Mouse (Mus musculus) limb, embryonic 10.5 days (tissue): ENCODE data around the gene Zfp512b. TPM values are rescaled to one million over a fixed set of nuclear protein-coding genes. Genes with fewer than 3 reads are reported as not detected.
A peak's percentile ranks its signal among the peaks of the same experiment; 100 is the strongest.

Source experiments
- DNase-seq: peaks from one replicate; pipeline ENCODE4 v3.0.0-alpha.2; 2017; ENCODE audit warnings: low spot score
- H3K27ac ChIP-seq: fragments of 300-500 bp; sonication (generic); 2 replicates; pipeline ENCODE4 v1.5.1; 2016; ENCODE audit warnings: mild to moderate bottlenecking
- H3K27me3 ChIP-seq: fragments of 300-500 bp; sonication (generic); 2 replicates; pipeline ENCODE4 v1.6.1; 2016; ENCODE audit warnings: low read depth, mild to moderate bottlenecking; ENCODE audit not compliant: poor library complexity, severe bottlenecking
- H3K36me3 ChIP-seq: fragments of 300-500 bp; sonication (generic); 2 replicates; pipeline ENCODE4 v1.6.1; 2016; ENCODE audit warnings: mild to moderate bottlenecking, moderate library complexity
- H3K4me1 ChIP-seq: fragments of 300-500 bp; sonication (generic); 2 replicates; pipeline ENCODE4 v1.6.1; 2016
- H3K4me3 ChIP-seq: fragments of 300-500 bp; sonication (generic); 2 replicates; pipeline ENCODE4 v1.5.1; 2016; ENCODE audit warnings: mild to moderate bottlenecking, moderate library complexity
- H3K9me3 ChIP-seq: fragments of 300-500 bp; sonication (generic); replicated peaks from 2 replicates; pipeline ENCODE4 v1.6.1; 2016; ENCODE audit warnings: mild to moderate bottlenecking
- WGBS: fragments of 180-500 bp; shearing (Covaris S2); methylation state at CpG from one replicate; pipeline ENCODE4 v1.1.7; 2016; 5-methylcytosine and 5-hydroxymethylcytosine counted together
- polyA plus RNA-seq: library from polyadenylated mRNA; unstranded; fragments of >200 nt; fragmentation: Nextera tagmentation; extraction: Ambion mirVana; gene quantifications from 2 replicates; pipeline ENCODE4 v1.2.1, GENCODE M21; 2016

Gene Zfp512b
- polyA plus RNA-seq = 37.5 and 57.7 TPM in 2 replicates

DNA sequence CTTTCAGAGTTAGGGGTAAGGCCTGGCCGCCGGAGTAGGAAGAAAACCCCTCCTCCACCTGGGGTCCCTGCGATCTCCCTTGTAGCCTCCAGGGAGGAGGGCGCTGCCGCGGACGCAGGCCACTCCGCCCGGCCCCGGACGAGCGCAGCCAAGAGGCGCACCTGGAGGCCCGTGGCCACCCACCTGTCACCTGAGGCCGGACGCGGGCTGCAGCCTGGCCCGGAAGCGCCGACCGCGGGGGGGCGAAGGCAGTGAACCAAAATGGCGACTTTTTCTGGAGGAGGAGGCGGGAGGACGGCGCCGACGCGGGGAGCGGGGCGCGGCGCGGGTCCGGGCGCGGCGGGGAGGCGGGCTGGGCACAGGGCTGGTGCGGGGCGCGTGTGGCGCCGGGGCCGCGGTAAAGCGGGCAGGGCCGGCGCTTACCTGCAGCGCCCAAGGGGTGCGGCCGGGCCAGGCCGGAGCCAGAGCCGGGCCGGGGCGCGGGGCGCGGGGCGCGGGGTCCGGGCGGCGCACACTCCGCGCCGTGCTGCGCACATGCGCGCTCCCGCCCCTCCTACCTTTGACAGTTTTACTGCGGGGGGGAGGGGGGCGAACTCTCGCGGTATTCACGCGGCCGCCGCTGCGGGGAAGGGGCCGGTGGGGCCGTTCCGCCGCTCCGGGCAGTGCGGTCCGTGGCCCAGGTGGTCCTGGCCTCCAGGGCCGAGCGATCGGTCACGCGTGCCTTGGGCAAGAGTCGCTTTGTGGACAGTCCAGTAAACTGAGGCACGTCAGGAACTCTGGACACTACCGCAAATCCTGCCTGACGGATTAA is at the start of gene Zfp512b:
TSS of gene Zfp512b (minus strand) at position 573 of the 811 bp plus-strand sequence.
- Histone ChIP-seq H3K27ac (peak within 1 kb of the TSS; percentile 95), H3K9me3 (no peaks in the 10 kb centered on the region), H3K4me3 (peak within 1 kb of the TSS; percentile 94), H3K27me3 (peaks cover 14% of the 10 kb centered on the region; the same call in 1 of the 2 replicates), H3K4me1 (peaks cover 24% of the 10 kb centered on the region), H3K36me3 (peaks cover 35% of the 10 kb centered on the region)
- peak; percentile 88 for DNase-seq
- 2% methylated on average over 93 of the region's 97 CpGs for WGBS

GRCm38 (mm10) chr2:181635865-181636264 is 43.3 kb upstream of the Zfp512b start:
- no peaks in the 10 kb centered on the region for H3K27me3 ChIP-seq
- DNase-seq = no peak
- 92% methylated on average over 3 of the region's 3 CpGs for WGBS
- H3K9me3 ChIP-seq = no peaks in the 10 kb centered on the region
- H3K36me3 ChIP-seq = peaks cover 93% of the 10 kb centered on the region
- no peaks in the 10 kb centered on the region for H3K4me1 ChIP-seq
- no peak overlapping the region for H3K4me3 ChIP-seq
- H3K27ac ChIP-seq = no peak overlapping the region

DNA sequence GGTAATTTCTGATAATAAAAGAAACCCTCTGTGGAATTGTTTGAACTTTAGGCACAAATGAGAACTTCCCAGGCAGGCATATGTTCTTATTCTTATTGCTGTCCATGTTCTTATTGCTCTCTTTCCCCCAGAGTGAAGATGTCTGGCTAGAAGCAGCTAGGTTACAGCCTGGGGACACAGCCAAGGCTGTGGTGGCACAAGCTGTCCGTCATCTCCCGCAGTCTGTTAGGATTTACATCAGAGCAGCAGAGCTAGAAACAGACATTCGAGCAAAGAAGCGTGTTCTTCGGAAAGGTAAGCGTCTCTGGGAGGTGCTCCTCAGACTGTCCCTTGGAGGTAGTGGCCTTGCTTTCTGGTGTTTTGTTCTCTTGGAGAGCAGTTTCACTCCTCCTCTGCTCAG is 40.0 kb upstream of the Zfp512b start:
- 96% methylated on average over 6 of the region's 6 CpGs for WGBS
- H3K27ac ChIP-seq = no peak overlapping the region
- no peak for DNase-seq
- no peaks in the 10 kb centered on the region for H3K27me3 ChIP-seq
- H3K4me1 ChIP-seq = no peaks in the 10 kb centered on the region
- H3K9me3 ChIP-seq = no peaks in the 10 kb centered on the region
- no peak overlapping the region for H3K4me3 ChIP-seq
- peaks cover 89% of the 10 kb centered on the region for H3K36me3 ChIP-seq

DNA sequence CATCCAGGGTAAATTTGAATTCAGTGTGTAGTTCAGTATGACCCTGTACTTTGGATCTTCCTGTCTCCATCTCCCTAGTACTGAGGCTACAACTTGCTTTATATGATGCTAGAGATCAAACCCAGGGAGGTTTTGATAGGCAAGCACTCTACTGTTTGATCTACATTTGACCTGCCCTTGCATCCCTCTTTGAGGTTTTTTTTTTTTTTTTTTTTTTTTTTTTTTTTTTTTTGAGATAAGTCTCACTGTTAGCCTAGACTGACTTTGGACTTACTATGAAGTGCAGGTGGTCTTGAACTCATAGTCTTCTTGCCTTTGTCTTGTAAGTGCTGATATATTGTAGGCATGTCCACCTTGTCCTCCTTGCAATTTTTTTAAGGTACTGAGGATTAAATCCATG is 35.9 kb upstream of the Zfp512b start:
- H3K36me3 ChIP-seq = peaks cover 81% of the 10 kb centered on the region
- DNase-seq = no peak

DNA sequence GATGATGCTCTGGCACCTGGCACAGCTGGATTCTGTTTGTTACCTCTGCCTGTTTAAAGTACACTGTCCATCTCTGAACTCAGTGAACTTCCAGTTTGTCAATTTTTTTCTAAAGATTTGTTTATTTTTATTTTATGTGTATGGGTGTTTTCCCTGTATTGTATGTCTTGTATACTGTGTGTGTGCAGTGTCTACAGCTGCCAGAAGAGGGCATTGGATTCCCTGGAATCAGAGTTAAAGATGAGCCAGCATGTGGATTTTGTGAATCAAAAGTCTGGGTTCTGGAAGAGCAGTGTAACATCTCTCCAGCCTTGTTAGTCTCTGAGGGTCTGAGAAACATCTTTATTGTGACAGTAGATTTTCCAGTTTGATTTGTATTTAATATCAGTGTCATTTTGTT is 30.8 kb upstream of the Zfp512b start:
- DNase-seq = no peak
- H3K4me1 ChIP-seq = no peaks in the 10 kb centered on the region
- H3K9me3 ChIP-seq = no peaks in the 10 kb centered on the region
- no peak overlapping the region for H3K4me3 ChIP-seq
- H3K36me3 ChIP-seq = peaks cover 84% of the 10 kb centered on the region
- H3K27me3 ChIP-seq = no peaks in the 10 kb centered on the region
- H3K27ac ChIP-seq = no peak overlapping the region

More for the DNA sequence above, 35.9 kb upstream of the Zfp512b start:
- H3K27ac ChIP-seq = no peak overlapping the region
- H3K9me3 ChIP-seq = no peaks in the 10 kb centered on the region
- H3K4me3 ChIP-seq = no peak overlapping the region
- H3K27me3 ChIP-seq = no peaks in the 10 kb centered on the region
- no peaks in the 10 kb centered on the region for H3K4me1 ChIP-seq

DNA sequence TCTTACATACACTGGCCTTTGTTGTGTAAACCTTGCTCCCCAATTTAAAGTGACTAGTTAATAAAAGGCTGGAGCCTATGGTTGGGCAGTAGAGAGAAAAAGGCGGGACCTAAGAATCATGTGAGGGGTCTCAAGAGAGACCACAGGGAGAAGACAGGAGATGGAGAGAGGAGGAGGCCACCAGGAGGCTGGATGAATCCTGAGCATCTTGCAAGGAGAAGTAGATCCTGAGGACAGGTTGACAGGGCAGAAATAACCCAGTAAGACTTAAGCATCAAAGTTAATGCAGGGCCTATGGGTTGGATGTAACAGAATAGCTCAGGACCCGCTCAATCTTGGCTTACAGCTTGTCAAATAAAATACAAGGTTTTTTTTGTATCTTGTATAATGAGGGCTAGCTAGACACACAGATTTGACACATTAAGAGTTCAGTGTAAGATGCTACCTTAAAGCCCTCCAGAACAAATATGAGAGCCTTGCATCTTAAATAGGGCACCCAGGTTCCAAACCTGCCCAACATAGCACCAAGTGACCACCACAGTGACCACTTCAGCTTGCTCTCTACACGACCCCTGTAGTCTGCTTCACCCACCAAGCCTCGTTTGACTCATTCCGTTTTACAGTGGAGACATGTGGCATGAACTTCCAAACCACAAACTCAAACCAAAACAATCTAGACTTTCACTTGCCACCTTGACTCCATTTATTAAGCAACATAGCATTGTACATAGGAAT is 26.3 kb upstream of the Zfp512b start:
- 87% methylated on average over 5 of the region's 5 CpGs for WGBS
- no peak for DNase-seq
- Histone ChIP-seq H3K4me1 (no peaks in the 10 kb centered on the region), H3K27ac (no peak overlapping the region), H3K4me3 (no peak overlapping the region), H3K27me3 (no peaks in the 10 kb centered on the region), H3K36me3 (peaks cover 76% of the 10 kb centered on the region), H3K9me3 (no peaks in the 10 kb centered on the region)

DNA sequence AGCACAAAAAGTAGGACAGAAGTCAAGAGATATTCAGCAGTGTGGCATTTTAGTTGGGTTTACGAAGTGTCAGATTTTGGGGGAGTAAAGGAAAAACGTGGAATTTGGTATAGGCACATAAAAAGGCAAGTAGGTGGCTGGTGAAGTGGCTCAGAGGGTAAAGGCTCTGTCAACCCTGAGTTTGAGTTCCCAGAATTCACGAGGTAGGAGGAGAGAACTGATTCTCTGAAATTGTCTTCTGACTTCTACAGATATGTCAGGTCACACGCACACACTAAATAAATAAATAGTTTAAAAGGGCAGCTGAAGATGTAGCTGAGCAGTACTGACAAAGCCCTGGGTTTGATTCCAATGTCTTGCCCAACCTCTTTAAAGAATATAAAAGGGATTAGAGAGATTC is 9.8 kb upstream of the Zfp512b start:
- Histone ChIP-seq H3K4me3 (peak overlapping the region; percentile 96; the same call in 1 of the 2 replicates), H3K27ac (no peak overlapping the region), H3K27me3 (peaks cover 28% of the 10 kb centered on the region), H3K36me3 (peaks cover 7% of the 10 kb centered on the region; the same call in 1 of the 2 replicates), H3K9me3 (no peaks in the 10 kb centered on the region), H3K4me1 (peaks cover 29% of the 10 kb centered on the region)
- WGBS = 86% methylated on average over 4 of the region's 4 CpGs
- no peak for DNase-seq

DNA sequence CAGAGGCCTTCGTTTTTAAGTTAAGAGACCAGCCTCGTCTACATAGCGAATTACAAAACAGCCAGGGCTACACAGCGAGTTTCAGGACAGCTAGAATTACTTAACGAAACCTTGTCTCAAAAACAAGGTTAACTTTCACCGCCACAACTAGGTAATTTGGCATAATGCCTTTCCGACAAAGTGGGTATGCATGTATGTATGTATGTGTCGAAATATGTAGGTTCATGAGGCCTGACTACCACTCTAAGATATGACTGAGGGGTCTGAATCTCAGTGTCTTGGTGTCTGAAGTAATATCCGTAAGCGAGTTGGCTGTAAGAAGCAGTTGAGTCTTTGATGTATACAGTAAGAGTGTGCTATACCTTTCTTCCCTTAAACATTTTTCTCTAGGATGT is 9.1 kb upstream of the Zfp512b start:
- peak overlapping the region; percentile 96 for H3K4me3 ChIP-seq
- WGBS = 31% methylated on average over 10 of the region's 10 CpGs
- H3K4me1 ChIP-seq = peaks cover 29% of the 10 kb centered on the region
- peaks cover 34% of the 10 kb centered on the region for H3K27me3 ChIP-seq
- H3K9me3 ChIP-seq = no peaks in the 10 kb centered on the region
- peak overlapping the region; percentile 92 for H3K27ac ChIP-seq
- no peak for DNase-seq
- H3K36me3 ChIP-seq = peaks cover 6% of the 10 kb centered on the region; the same call in 1 of the 2 replicates

GRCm38 (mm10) chr2:181600828-181601750 is 8.5 kb upstream of the Zfp512b start:
- DNase-seq = peak; percentile 98
- Histone ChIP-seq H3K36me3 (peaks cover 6% of the 10 kb centered on the region; the same call in 1 of the 2 replicates), H3K27ac (peak overlapping the region; percentile 92), H3K4me3 (peak overlapping the region; percentile 96), H3K27me3 (peaks cover 41% of the 10 kb centered on the region), H3K4me1 (peaks cover 29% of the 10 kb centered on the region), H3K9me3 (no peaks in the 10 kb centered on the region)
- WGBS = 2% methylated on average over 57 of the region's 57 CpGs

- Histone ChIP-seq H3K27ac (peak overlapping the region; percentile 92), H3K27me3 (peaks cover 42% of the 10 kb centered on the region), H3K4me3 (peak overlapping the region; percentile 96), H3K36me3 (no peaks in the 10 kb centered on the region), H3K9me3 (no peaks in the 10 kb centered on the region), H3K4me1 (peaks cover 29% of the 10 kb centered on the region)
- 72% methylated on average over 6 of the region's 6 CpGs for WGBS
- DNase-seq = no peak
Measured at GRCm38 (mm10) chr2:181600226-181600758, 7.7 kb upstream of the Zfp512b start.

GRCm38 (mm10) chr2:181598454-181599351 is 6.1 kb upstream of the Zfp512b start, which contains the start of gene Samd10:
Gene Samd10, minus strand, starts transcription at chr2:181599212.
- 3% methylated on average over 71 of the region's 71 CpGs for WGBS
- Histone ChIP-seq H3K9me3 (no peaks in the 10 kb centered on the region), H3K4me1 (peaks cover 29% of the 10 kb centered on the region), H3K27ac (peak within 1 kb of the TSS; percentile 82), H3K36me3 (no peaks in the 10 kb centered on the region), H3K4me3 (peak within 1 kb of the TSS; percentile 96), H3K27me3 (peaks cover 42% of the 10 kb centered on the region)
- peak; percentile 77 for DNase-seq
